Mouse (Mus musculus): ENCODE measurements around the gene Hipk4. TPM values are rescaled to one million over a fixed set of nuclear protein-coding genes. Genes with fewer than 3 reads are reported as not detected.
A peak's percentile ranks its signal among the peaks of the same experiment; 100 is the strongest.

Hipk4 gene
- polyA plus RNA-seq, 1 experiment from 2014 or later = 1.5 TPM

GRCm38 (mm10) chr7:27531707-27532106, 8.6 kb downstream of the Hipk4 start:
- Histone ChIP-seq H3K4me2 (ENCODE audit: low read length) (no peak overlapping the region), H3K9ac (ENCODE audit: low read depth, low read length) (no peak overlapping the region), H3K27me3 (replicated peaks; ENCODE audit: control insufficient read depth, insufficient read depth, low read length) (no peaks in the 10 kb centered on the region), H3K9me3 (ENCODE audit: control insufficient read depth, low read length) (no peaks in the 10 kb centered on the region), H3K4me3 (ENCODE audit: low read length) (no peak overlapping the region), H3K36me3 (ENCODE audit: control insufficient read depth, insufficient read depth, low read length) (peaks cover 31% of the 10 kb centered on the region), H3K27ac (ENCODE audit: low read depth, low read length) (no peak overlapping the region), H3K4me1 (ENCODE audit: control insufficient read depth, insufficient read depth, low read depth, low read length) (no peaks in the 10 kb centered on the region)
- WGBS = 90% methylated on average over 10 of the region's 10 CpGs
- ATAC-seq = 0 out of 2 replicates have a peak, but pooled peaks have one; percentile 7

- H3K27me3 ChIP-seq (replicated peaks; ENCODE audit: control insufficient read depth, insufficient read depth, low read length) = no peaks in the 10 kb centered on the region
- no peak overlapping the region for H3K4me3 ChIP-seq (ENCODE audit: low read length)
- peaks cover 39% of the 10 kb centered on the region for H3K36me3 ChIP-seq (ENCODE audit: control insufficient read depth, insufficient read depth, low read length)
- no peak overlapping the region for H3K27ac ChIP-seq (ENCODE audit: low read depth, low read length)
- ATAC-seq = no peak
- WGBS = 94% methylated on average over 9 of the region's 9 CpGs
- H3K4me1 ChIP-seq (ENCODE audit: control insufficient read depth, insufficient read depth, low read depth, low read length) = no peaks in the 10 kb centered on the region
- H3K9me3 ChIP-seq (ENCODE audit: control insufficient read depth, low read length) = no peaks in the 10 kb centered on the region
- no peak overlapping the region for H3K4me2 ChIP-seq (ENCODE audit: low read length)
- no peak overlapping the region for H3K9ac ChIP-seq (ENCODE audit: low read depth, low read length)
Measured at GRCm38 (mm10) chr7:27532480-27533050, 9.5 kb downstream of the Hipk4 start.

GRCm38 (mm10) chr7:27535386-27535785, 12.3 kb downstream of the Hipk4 start:
- Histone ChIP-seq H3K27ac (ENCODE audit: low read depth, low read length) (no peak overlapping the region), H3K4me2 (ENCODE audit: low read length) (no peak overlapping the region), H3K4me3 (ENCODE audit: low read length) (no peak overlapping the region), H3K27me3 (replicated peaks; ENCODE audit: control insufficient read depth, insufficient read depth, low read length) (no peaks in the 10 kb centered on the region), H3K4me1 (ENCODE audit: control insufficient read depth, insufficient read depth, low read depth, low read length) (no peaks in the 10 kb centered on the region), H3K36me3 (ENCODE audit: control insufficient read depth, insufficient read depth, low read length) (peaks cover 40% of the 10 kb centered on the region), H3K9ac (ENCODE audit: low read depth, low read length) (no peak overlapping the region), H3K9me3 (ENCODE audit: control insufficient read depth, low read length) (no peaks in the 10 kb centered on the region)
- ATAC-seq = no peak
- WGBS = 91% methylated on average over 2 of the region's 2 CpGs

GRCm38 (mm10) chr7:27536618-27537017, 13.6 kb downstream of the Hipk4 start:
- Histone ChIP-seq H3K4me1 (ENCODE audit: control insufficient read depth, insufficient read depth, low read depth, low read length) (peaks cover 4% of the 10 kb centered on the region), H3K9ac (ENCODE audit: low read depth, low read length) (no peak overlapping the region), H3K36me3 (ENCODE audit: control insufficient read depth, insufficient read depth, low read length) (peaks cover 40% of the 10 kb centered on the region), H3K4me3 (ENCODE audit: low read length) (no peak overlapping the region), H3K27me3 (replicated peaks; ENCODE audit: control insufficient read depth, insufficient read depth, low read length) (no peaks in the 10 kb centered on the region), H3K4me2 (ENCODE audit: low read length) (no peak overlapping the region), H3K9me3 (ENCODE audit: control insufficient read depth, low read length) (no peaks in the 10 kb centered on the region), H3K27ac (ENCODE audit: low read depth, low read length) (no peak overlapping the region)
- 93% methylated on average over 6 of the region's 6 CpGs for WGBS
- ATAC-seq = no peak

- no peak for ATAC-seq
- Histone ChIP-seq H3K4me1 (ENCODE audit: control insufficient read depth, insufficient read depth, low read depth, low read length) (peaks cover 7% of the 10 kb centered on the region), H3K4me3 (ENCODE audit: low read length) (no peak overlapping the region), H3K27me3 (replicated peaks; ENCODE audit: control insufficient read depth, insufficient read depth, low read length) (no peaks in the 10 kb centered on the region), H3K27ac (ENCODE audit: low read depth, low read length) (no peak overlapping the region), H3K9ac (ENCODE audit: low read depth, low read length) (no peak overlapping the region), H3K4me2 (ENCODE audit: low read length) (no peak overlapping the region), H3K9me3 (ENCODE audit: control insufficient read depth, low read length) (no peaks in the 10 kb centered on the region), H3K36me3 (ENCODE audit: control insufficient read depth, insufficient read depth, low read length) (peaks cover 35% of the 10 kb centered on the region)
- WGBS = 95% methylated on average over 8 of the region's 8 CpGs
Measured at GRCm38 (mm10) chr7:27537998-27538397, 14.9 kb downstream of the Hipk4 start.

- H3K4me1 ChIP-seq (ENCODE audit: control insufficient read depth, insufficient read depth, low read depth, low read length) = peaks cover 7% of the 10 kb centered on the region
- H3K9me3 ChIP-seq (ENCODE audit: control insufficient read depth, low read length) = no peaks in the 10 kb centered on the region
- no peak overlapping the region for H3K4me2 ChIP-seq (ENCODE audit: low read length)
- 94% methylated on average over 2 of the region's 2 CpGs for WGBS
- ATAC-seq = no peak
- no peak overlapping the region for H3K9ac ChIP-seq (ENCODE audit: low read depth, low read length)
- H3K27ac ChIP-seq (ENCODE audit: low read depth, low read length) = no peak overlapping the region
- peaks cover 32% of the 10 kb centered on the region for H3K36me3 ChIP-seq (ENCODE audit: control insufficient read depth, insufficient read depth, low read length)
- H3K4me3 ChIP-seq (ENCODE audit: low read length) = no peak overlapping the region
- no peaks in the 10 kb centered on the region for H3K27me3 ChIP-seq (replicated peaks; ENCODE audit: control insufficient read depth, insufficient read depth, low read length)
Measured at GRCm38 (mm10) chr7:27538797-27539196, 15.7 kb downstream of the Hipk4 start.

GRCm38 (mm10) chr7:27540521-27540920, 17.5 kb downstream of the Hipk4 start:
- Histone ChIP-seq H3K9ac (ENCODE audit: low read depth, low read length) (no peak overlapping the region), H3K27me3 (replicated peaks; ENCODE audit: control insufficient read depth, insufficient read depth, low read length) (no peaks in the 10 kb centered on the region), H3K36me3 (ENCODE audit: control insufficient read depth, insufficient read depth, low read length) (peaks cover 27% of the 10 kb centered on the region), H3K4me1 (ENCODE audit: control insufficient read depth, insufficient read depth, low read depth, low read length) (peaks cover 7% of the 10 kb centered on the region), H3K4me3 (ENCODE audit: low read length) (no peak overlapping the region), H3K27ac (ENCODE audit: low read depth, low read length) (no peak overlapping the region), H3K4me2 (ENCODE audit: low read length) (no peak overlapping the region), H3K9me3 (ENCODE audit: control insufficient read depth, low read length) (no peaks in the 10 kb centered on the region)
- ATAC-seq = no peak
- 89% methylated on average over 2 of the region's 2 CpGs for whole genome bisulfite sequencing

- H3K4me2 ChIP-seq (ENCODE audit: low read length) = no peak overlapping the region
- no peak overlapping the region for H3K4me3 ChIP-seq (ENCODE audit: low read length)
- peaks cover 23% of the 10 kb centered on the region for H3K36me3 ChIP-seq (ENCODE audit: control insufficient read depth, insufficient read depth, low read length)
- no peak overlapping the region for H3K9ac ChIP-seq (ENCODE audit: low read depth, low read length)
- ATAC-seq = no peak
- no peak overlapping the region for H3K27ac ChIP-seq (ENCODE audit: low read depth, low read length)
- WGBS = 88% methylated on average over 6 of the region's 6 CpGs
- no peaks in the 10 kb centered on the region for H3K9me3 ChIP-seq (ENCODE audit: control insufficient read depth, low read length)
- H3K27me3 ChIP-seq (replicated peaks; ENCODE audit: control insufficient read depth, insufficient read depth, low read length) = no peaks in the 10 kb centered on the region
- peaks cover 7% of the 10 kb centered on the region for H3K4me1 ChIP-seq (ENCODE audit: control insufficient read depth, insufficient read depth, low read depth, low read length)
Measured at GRCm38 (mm10) chr7:27540935-27541334, 17.9 kb downstream of the Hipk4 start.

GRCm38 (mm10) chr7:27541431-27541830, 18.4 kb downstream of the Hipk4 start:
- Histone ChIP-seq H3K36me3 (ENCODE audit: control insufficient read depth, insufficient read depth, low read length) (peaks cover 18% of the 10 kb centered on the region), H3K27me3 (replicated peaks; ENCODE audit: control insufficient read depth, insufficient read depth, low read length) (no peaks in the 10 kb centered on the region), H3K4me2 (ENCODE audit: low read length) (peak overlapping the region; percentile 71), H3K4me3 (ENCODE audit: low read length) (peak overlapping the region; percentile 61), H3K9me3 (ENCODE audit: control insufficient read depth, low read length) (no peaks in the 10 kb centered on the region), H3K27ac (ENCODE audit: low read depth, low read length) (no peak overlapping the region), H3K9ac (ENCODE audit: low read depth, low read length) (peak overlapping the region; percentile 50), H3K4me1 (ENCODE audit: control insufficient read depth, insufficient read depth, low read depth, low read length) (peaks cover 7% of the 10 kb centered on the region)
- ATAC-seq = peak; percentile 66
- WGBS = 57% methylated on average over 16 of the region's 16 CpGs

All from hindbrain, embryonic 16.5 days (tissue).